Mouse (Mus musculus): Measurements from ENCODE around the gene Hyal6.

GRCm38 (mm10) chr6:24779182-24779581 is 46.1 kb downstream of the Hyal6 start:
- TF ChIP-seq POLR2A (IDR thresholded peaks at IDR 0.05; ENCODE audit: extremely low read depth, insufficient read depth, low read length) = no peak
- TF ChIP-seq CTCF (IDR thresholded peaks at IDR 0.05; ENCODE audit: low read depth, low read length) = no peak
